Mouse (Mus musculus) limb, embryonic 10.5 days (tissue): ENCODE measurements around the gene Pde6d. TPM values are rescaled to one million over a fixed set of nuclear protein-coding genes. Genes with fewer than 3 reads are reported as not detected.

Experiments used
- DNase-seq: peaks from one replicate; pipeline ENCODE4 v3.0.0-alpha.2; 2017; ENCODE audit warnings: low spot score
- H3K27ac ChIP-seq: fragments of 300-500 bp; sonication (generic); 2 replicates; pipeline ENCODE4 v1.5.1; 2016; ENCODE audit warnings: mild to moderate bottlenecking
- H3K27me3 ChIP-seq: fragments of 300-500 bp; sonication (generic); 2 replicates; pipeline ENCODE4 v1.6.1; 2016; ENCODE audit warnings: low read depth, mild to moderate bottlenecking; ENCODE audit not compliant: poor library complexity, severe bottlenecking
- H3K36me3 ChIP-seq: fragments of 300-500 bp; sonication (generic); 2 replicates; pipeline ENCODE4 v1.6.1; 2016; ENCODE audit warnings: mild to moderate bottlenecking, moderate library complexity
- H3K4me1 ChIP-seq: fragments of 300-500 bp; sonication (generic); 2 replicates; pipeline ENCODE4 v1.6.1; 2016
- H3K4me3 ChIP-seq: fragments of 300-500 bp; sonication (generic); 2 replicates; pipeline ENCODE4 v1.5.1; 2016; ENCODE audit warnings: mild to moderate bottlenecking, moderate library complexity
- H3K9me3 ChIP-seq: fragments of 300-500 bp; sonication (generic); replicated peaks from 2 replicates; pipeline ENCODE4 v1.6.1; 2016; ENCODE audit warnings: mild to moderate bottlenecking
- WGBS: fragments of 180-500 bp; shearing (Covaris S2); methylation state at CpG from one replicate; pipeline ENCODE4 v1.1.7; 2016; 5-methylcytosine and 5-hydroxymethylcytosine counted together
- polyA plus RNA-seq: library from polyadenylated mRNA; unstranded; fragments of >200 nt; fragmentation: Nextera tagmentation; extraction: Ambion mirVana; gene quantifications from 2 replicates; pipeline ENCODE4 v1.2.1, GENCODE M21; 2016

Gene Pde6d
- polyA plus RNA-seq, 1 experiment from 2014 or later, result 74.6 TPM

DNA sequence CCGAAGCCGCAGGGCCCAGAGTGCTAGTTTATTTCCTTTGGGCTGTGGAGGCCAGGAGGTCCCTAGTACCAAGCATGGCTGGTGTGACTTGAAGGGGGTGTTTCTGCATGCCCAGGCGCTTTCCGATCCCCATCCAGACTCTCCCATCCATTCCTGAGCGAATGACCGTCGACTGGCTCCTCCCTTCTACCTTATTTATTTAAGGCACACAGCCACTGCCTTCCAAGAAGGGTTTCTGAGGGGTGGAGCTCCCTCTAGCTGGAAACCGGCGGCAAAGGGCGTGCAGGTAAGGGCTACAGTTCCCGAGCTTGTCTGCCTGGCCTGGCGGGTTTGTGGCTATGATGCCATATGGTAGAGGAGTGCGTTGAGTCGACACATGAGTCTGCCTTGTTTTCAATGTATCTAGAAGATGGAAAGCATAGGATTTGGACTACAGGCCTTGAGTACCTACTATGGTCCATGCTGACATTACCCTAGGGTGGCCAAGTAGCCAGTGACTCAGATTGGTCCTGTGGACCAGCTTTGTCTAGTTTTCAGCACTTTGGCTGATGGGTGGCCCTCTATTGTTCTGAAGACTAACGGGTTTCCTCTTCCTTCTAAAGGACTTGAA, 53.8 kb downstream of the Pde6d start:
- H3K9me3 ChIP-seq, result no peaks in the 10 kb centered on the region
- peak overlapping the region; percentile 99 for H3K27ac ChIP-seq
- DNase-seq, result no peak
- H3K27me3 ChIP-seq, result no peaks in the 10 kb centered on the region
- WGBS, result under 1% methylated on average over 15 of the region's 15 CpGs
- peak overlapping the region; percentile 100 for H3K4me3 ChIP-seq
- peaks cover 45% of the 10 kb centered on the region for H3K36me3 ChIP-seq
- peaks cover 35% of the 10 kb centered on the region for H3K4me1 ChIP-seq

DNA sequence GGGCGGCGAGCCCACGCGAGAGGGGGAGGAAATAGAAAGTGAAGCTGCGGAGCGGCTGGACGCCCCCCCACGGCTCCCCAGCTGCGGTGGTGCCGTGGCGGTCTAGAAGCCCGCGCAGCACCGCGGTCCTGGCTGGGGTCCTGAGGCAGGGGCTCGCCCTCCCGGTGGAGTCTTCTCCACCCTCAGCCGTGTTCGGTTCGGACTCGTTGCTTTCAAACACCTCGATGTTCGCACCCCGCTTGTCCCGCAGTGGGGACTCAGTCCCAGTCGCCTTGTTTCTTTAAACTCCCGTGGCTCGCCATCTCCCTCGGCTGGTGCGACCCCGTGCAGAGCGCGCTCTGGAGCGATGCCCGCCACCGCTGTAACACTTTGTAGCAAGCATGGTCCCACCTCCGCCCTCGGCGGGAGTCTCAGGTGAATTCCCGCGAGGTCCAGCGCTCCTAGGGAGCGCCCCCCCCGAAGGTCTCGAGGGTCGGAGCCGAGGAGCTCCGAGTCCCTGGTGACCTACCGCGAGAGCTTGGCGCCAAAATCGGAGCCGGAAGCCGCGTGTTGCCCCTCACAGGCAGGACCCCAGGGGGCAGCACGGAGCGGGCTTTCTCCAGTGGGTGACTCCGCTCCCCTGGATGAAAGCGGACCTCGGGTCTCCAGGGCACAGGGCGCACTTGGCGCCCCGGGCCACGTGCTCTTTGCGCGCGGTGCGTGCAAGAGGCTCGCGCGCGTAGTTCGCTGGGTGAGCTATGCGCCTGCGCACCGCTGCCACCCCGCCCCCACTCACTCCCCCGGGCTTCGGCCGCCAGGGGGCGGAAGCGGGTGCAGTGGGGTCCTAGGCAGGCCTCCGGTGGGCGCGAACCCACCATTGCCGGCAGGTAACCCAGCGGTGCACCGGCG, 54.6 kb downstream of the Pde6d start:
- peak overlapping the region; percentile 100 for H3K4me3 ChIP-seq
- H3K9me3 ChIP-seq, result no peaks in the 10 kb centered on the region
- H3K36me3 ChIP-seq, result peaks cover 38% of the 10 kb centered on the region
- H3K4me1 ChIP-seq, result peaks cover 35% of the 10 kb centered on the region
- no peaks in the 10 kb centered on the region for H3K27me3 ChIP-seq
- H3K27ac ChIP-seq, result peak overlapping the region; percentile 99
- under 1% methylated on average over 89 of the region's 89 CpGs for WGBS
- DNase-seq, result peak; percentile 95

DNA sequence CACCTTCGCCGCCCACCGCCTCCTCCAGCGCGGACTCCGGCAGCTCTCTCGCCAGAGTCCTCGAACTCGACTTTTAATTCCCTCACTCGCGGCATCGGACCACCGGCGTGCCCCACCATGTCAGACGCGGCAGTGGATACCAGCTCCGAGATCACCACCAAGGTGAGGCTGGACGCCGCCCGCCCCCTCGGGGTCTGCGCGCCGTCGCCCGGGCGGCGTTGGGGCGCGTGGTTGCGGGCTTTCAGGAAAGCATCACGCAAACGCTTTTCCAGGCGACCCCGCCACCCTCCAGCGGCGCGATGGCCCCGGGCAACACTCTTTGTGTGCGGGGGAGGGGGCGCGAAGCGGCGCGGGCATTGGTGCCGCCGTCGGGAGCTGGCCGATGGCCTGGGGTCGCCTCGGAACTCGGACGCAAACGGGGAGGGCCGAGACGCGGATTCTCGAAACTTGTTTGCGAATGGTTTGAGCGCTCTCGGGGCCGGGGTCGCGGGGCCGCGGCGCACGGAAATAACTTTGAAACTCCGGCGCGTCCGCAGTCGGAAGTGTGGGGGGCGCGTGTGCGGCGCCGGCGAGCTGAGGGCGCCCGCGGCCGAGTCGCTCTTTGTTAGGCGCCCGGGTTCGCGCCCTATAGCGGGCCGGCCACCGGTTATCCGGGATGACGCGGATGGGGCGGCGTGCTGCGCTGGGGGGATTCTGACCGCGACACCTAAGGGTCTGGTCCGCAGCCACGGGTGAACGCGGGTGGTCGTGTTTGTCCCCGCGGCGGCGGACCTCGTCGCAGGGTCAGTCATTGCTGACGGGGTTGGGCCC, 55.4 kb downstream of the Pde6d start:
- peak overlapping the region; percentile 99 for H3K27ac ChIP-seq
- H3K4me3 ChIP-seq, result peak overlapping the region; percentile 100
- H3K9me3 ChIP-seq, result no peaks in the 10 kb centered on the region
- peaks cover 37% of the 10 kb centered on the region for H3K4me1 ChIP-seq
- peak; percentile 68 for DNase-seq
- H3K27me3 ChIP-seq, result no peaks in the 10 kb centered on the region
- WGBS, result under 1% methylated on average over 111 of the region's 111 CpGs
- H3K36me3 ChIP-seq, result peaks cover 38% of the 10 kb centered on the region

DNA sequence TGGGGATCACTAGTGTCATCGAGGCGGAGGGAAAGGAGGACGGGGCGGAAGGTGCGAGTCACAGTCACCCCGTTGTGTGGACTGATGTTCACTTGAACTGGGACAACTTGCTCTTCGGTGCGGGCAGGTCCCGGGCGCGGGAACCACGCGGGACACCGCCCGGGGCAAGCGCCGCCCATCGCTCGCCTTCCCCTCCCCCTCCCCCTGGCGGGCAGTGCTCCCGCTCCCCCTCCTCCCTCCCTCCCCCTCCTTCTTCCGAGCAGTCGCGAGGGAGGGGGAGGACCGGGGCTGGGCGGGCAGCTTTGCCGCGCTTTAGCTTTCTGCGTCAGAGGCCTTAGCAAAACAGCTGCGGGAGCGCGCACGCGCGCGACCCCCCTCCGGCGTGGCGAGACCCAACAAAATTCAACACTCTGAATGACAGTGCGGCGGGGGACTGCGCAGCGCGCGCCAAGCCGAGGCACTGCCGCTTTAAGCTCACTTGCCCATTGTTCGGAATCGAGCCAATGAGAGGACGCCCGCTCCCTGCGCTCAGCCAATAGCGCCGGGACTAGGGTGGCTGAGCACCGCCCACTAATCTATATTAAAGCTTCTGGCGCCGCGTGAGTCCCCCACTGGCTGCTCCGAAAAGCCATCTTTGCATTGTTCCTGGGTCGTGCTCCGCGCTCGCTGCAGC, 56.2 kb downstream of the Pde6d start, which contains the start of gene Ptma:
Gene Ptma (plus strand): TSS at position 611 of the 673 bp plus-strand sequence.
- WGBS, result under 1% methylated on average over 58 of the region's 63 CpGs
- H3K27ac ChIP-seq, result peak within 1 kb of the TSS; percentile 99
- DNase-seq, result peak; percentile 100
- peaks cover 34% of the 10 kb centered on the region for H3K36me3 ChIP-seq
- no peaks in the 10 kb centered on the region for H3K27me3 ChIP-seq
- H3K4me1 ChIP-seq, result peaks cover 39% of the 10 kb centered on the region
- peak within 1 kb of the TSS; percentile 100 for H3K4me3 ChIP-seq
- H3K9me3 ChIP-seq, result no peaks in the 10 kb centered on the region

DNA sequence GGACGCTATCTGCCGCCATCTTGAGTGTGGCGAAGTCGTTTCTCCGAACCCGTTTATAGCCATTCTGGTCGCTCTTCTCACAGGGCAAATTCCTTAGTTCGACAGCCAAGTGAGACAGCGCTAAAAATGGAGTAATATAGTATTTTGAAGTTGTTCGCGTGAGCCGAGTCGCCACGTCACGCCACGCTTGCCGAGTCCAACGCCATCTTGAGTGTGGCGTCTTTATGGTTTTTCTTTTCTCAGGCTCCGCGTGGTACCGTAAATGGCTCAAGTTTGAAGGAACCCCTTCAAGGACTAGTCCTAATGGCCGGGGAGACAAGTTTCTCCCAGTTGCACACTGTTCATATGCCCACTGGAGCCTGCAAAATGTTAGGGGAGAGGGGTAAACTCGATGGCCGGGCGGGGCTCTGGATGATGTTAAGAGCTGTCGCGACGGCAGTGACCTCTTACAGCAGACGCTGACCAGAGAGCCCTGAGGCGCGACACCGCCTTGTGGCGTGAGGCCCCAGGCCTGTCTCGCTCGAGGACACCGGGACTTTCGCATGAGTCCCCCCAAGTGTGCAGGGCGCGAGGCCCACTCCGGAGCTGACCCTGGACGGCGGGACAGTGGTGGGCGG, 56.8 kb downstream of the Pde6d start:
- Histone ChIP-seq H3K4me3 (peak overlapping the region; percentile 100), H3K9me3 (no peaks in the 10 kb centered on the region), H3K4me1 (peaks cover 35% of the 10 kb centered on the region), H3K36me3 (peaks cover 28% of the 10 kb centered on the region), H3K27ac (peak overlapping the region; percentile 99), H3K27me3 (no peaks in the 10 kb centered on the region)
- WGBS, result under 1% methylated on average over 44 of the region's 44 CpGs
- no peak for DNase-seq

DNA sequence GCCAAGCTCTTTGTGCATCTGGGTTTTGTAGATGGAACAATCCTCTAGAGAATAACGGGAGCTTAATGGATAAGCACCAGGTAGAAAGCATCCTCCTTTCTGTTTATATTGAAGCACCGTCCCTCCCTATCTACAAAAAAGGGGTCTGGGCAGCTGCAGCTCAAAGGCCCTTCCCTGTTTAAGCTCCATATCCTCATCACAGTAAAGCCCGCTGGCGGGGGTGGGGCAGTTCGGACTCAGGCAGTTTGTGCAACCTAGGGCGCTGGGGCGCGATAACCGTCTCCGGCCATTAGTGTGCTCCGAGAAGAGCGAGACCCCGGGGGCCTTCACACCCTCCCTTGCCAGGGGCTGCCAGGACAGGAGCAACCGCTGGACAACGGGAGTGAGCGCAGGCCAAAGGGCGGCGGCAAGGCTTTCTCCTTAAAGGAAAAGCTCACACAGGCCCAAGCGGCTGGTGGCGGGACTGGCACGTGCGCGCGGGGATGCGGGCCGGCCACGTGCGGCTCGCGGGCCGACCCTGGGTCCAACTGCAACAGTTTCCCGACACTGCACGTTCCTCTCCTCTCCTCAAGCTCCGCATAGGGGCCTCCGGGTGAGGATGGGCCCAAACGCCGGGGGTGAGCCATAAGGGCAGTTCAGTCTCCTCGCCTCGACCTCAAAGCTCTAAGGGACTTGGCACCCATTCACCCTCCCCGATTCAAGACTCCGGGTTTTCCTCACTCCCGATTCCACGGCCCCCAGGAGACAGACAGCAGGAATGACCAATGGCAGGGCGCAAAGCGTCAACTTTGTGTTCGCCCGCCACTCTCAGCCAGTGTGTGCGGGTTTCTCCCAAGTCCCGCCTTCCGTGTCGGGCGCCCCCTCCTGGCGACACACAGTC, 57.6 kb downstream of the Pde6d start:
- DNase-seq, result peak; percentile 100
- H3K4me3 ChIP-seq, result peak overlapping the region; percentile 100
- WGBS, result 1% methylated on average over 53 of the region's 53 CpGs
- no peaks in the 10 kb centered on the region for H3K27me3 ChIP-seq
- no peaks in the 10 kb centered on the region for H3K9me3 ChIP-seq
- H3K4me1 ChIP-seq, result peaks cover 39% of the 10 kb centered on the region
- H3K36me3 ChIP-seq, result peaks cover 26% of the 10 kb centered on the region
- H3K27ac ChIP-seq, result peak overlapping the region; percentile 99

DNA sequence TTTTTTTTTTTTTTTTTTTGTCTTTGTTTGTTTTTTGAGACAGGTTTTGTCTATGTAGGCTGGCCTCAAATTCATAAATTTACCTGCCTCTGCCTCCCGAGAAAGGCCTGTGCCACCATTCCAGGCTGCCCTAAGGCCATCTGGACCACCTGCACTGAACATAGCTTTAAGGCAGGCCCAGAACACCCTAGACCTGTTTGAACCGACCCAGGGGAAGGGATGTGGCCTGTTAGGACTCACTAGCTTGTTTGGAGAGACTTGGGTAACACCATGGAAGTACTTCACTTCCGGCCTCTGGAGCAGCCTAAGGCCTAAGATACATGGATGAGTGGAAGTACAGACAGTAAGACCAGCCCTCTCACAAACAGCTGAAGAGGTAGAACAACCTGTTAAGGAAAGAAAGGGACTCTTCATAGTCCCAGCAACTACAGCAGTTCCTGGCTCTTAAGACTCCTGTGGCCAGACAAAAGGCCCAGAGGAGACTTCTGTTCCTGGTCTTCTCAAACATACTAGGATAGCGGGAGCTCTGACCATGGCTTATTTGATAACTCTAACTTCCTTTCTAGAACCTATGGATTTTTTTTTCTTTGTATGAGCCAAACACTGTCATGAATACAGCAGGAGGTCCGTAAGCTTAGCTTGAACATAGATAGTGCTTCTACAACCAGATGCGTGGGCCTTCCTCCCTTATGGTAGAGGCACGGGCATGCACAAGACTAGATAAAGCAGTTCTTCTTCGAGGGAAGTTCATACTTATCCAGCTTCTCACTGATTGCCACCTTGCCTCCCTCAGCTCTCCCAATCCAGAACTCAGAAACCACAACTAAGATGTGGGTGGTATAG, 58.4 kb downstream of the Pde6d start:
- H3K27ac ChIP-seq, result peak overlapping the region; percentile 99
- peaks cover 32% of the 10 kb centered on the region for H3K4me1 ChIP-seq
- H3K9me3 ChIP-seq, result no peaks in the 10 kb centered on the region
- no peaks in the 10 kb centered on the region for H3K27me3 ChIP-seq
- peak overlapping the region; percentile 100 for H3K4me3 ChIP-seq
- H3K36me3 ChIP-seq, result peaks cover 17% of the 10 kb centered on the region
- WGBS, result 87% methylated on average over 8 of the region's 8 CpGs
- DNase-seq, result no peak

DNA sequence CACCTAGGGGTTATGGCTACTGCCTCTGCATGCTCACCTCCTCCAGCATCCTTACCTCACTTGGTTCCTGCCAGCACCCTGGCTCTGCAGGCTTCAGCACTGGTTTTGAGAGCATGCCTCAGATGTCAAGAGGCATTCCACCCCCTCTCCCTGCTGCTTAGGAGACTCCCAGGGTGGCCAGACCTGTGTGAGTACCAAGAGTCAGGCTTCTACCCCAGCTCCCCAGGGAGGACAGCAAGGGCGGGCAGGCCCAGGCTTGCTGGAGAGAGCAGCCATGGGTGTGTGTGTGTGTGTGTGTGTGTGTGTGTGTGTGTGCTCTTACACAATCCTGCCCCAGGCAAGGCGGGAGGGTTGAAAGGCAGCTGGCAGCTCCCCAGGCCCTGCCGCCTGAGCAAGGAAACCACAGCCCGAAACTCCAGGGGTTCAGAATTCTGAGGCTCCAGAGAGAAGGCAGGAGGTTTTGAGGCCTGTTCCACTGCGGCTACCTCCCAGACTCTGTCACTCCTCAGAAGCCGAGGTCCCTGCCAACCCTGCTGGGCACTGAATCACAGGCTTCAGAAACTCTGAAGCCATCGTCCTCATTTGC, 60.0 kb downstream of the Pde6d start:
- peak overlapping the region; percentile 56 for H3K27ac ChIP-seq
- 64% methylated on average over 7 of the region's 7 CpGs for WGBS

DNA sequence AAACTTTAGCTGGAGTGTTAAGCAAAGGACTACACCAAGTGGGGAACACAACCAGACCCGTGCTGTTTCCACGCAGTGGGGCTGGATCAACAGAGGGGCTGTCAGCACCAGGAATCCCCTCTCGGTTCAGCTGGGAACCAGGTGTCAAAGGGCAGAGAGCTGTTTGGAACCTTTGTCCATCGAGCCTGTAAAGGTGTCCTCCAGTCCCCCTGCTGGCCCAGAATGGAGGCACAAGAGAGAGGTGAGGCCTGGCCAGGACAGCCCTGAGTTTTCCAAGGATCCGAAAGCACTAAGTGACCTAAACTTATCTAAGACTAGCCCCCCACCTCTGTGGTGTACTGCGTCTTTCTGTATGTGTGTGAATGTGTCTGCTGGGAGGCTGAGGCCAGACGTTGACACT, 62.1 kb downstream of the Pde6d start:
- peak; percentile 65 for DNase-seq
- H3K4me3 ChIP-seq, result no peak overlapping the region
- H3K4me1 ChIP-seq, result peaks cover 32% of the 10 kb centered on the region
- H3K27me3 ChIP-seq, result no peaks in the 10 kb centered on the region
- H3K36me3 ChIP-seq, result no peaks in the 10 kb centered on the region
- no peaks in the 10 kb centered on the region for H3K9me3 ChIP-seq
- 39% methylated on average over 7 of the region's 7 CpGs for WGBS
- H3K27ac ChIP-seq, result peak overlapping the region; percentile 56

More for the DNA sequence above, 60.0 kb downstream of the Pde6d start:
- Histone ChIP-seq H3K4me3 (no peak overlapping the region), H3K9me3 (no peaks in the 10 kb centered on the region), H3K36me3 (peaks cover 1% of the 10 kb centered on the region), H3K27me3 (no peaks in the 10 kb centered on the region), H3K4me1 (peaks cover 32% of the 10 kb centered on the region)
- DNase-seq, result no peak

DNA sequence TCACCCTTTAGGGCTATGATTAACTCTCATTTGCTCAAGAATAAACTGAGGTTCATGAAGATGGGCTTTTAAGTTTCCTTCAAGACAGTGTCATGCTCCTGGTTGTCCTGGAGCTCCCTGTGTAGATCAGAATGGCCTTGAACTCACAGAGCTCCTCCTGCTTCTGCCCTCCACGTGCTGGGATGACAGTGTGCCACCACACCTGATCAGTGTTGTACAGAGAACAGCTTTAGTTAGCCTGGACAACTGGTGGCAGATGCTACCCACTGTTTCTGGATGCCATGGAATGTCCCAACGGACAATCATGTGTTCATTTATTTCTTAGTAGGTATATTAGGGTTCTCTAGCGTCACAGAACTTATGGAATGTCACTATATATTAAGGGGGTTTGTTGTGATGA, 65.4 kb downstream of the Pde6d start:
- H3K4me1 ChIP-seq, result peaks cover 17% of the 10 kb centered on the region
- no peak overlapping the region for H3K4me3 ChIP-seq
- H3K9me3 ChIP-seq, result no peaks in the 10 kb centered on the region
- H3K27me3 ChIP-seq, result no peaks in the 10 kb centered on the region
- no peak for DNase-seq
- WGBS, result 77% methylated on average over 3 of the region's 3 CpGs
- H3K36me3 ChIP-seq, result no peaks in the 10 kb centered on the region
- no peak overlapping the region for H3K27ac ChIP-seq
